Mouse (Mus musculus) heart, embryonic 13.5 days (tissue): ENCODE measurements around the gene Sec22a. TPM values are rescaled to one million over a fixed set of nuclear protein-coding genes. Genes with fewer than 3 reads are reported as not detected.

Source experiments
- ATAC-seq: fragments of 200-750 bp; cut with Nextera tagmentation; 2 replicates; pipeline ENCODE4 v1.8.0; 2017; ENCODE audit warnings: moderate TSS enrichment; ENCODE audit not compliant: insufficient number of reproducible peaks, low FRiP score, low TSS enrichment; ENCODE audit errors: extremely low read depth
- H3K27ac ChIP-seq: fragments of 300-500 bp; sonication (generic); replicated peaks from 2 replicates; pipeline ENCODE4 v1.5.1; 2015; ENCODE audit warnings: moderate library complexity, mild to moderate bottlenecking, inconsistent platforms
- H3K27me3 ChIP-seq: fragments of 300-500 bp; sonication (generic); replicated peaks from 2 replicates; pipeline ENCODE4 v1.6.1; 2015; ENCODE audit warnings: mild to moderate bottlenecking, inconsistent platforms
- H3K36me3 ChIP-seq: fragments of 300-500 bp; sonication (generic); 2 replicates; pipeline ENCODE4 v1.6.1; 2015; ENCODE audit warnings: mild to moderate bottlenecking, inconsistent platforms
- H3K4me1 ChIP-seq: fragments of 300-500 bp; sonication (generic); 2 replicates; pipeline ENCODE4 v1.6.1; 2015; ENCODE audit warnings: inconsistent platforms
- H3K4me2 ChIP-seq: fragments of 300-500 bp; sonication (generic); 2 replicates; pipeline ENCODE4 v1.6.1; 2015; ENCODE audit warnings: inconsistent platforms, mild to moderate bottlenecking, moderate library complexity
- H3K4me3 ChIP-seq: fragments of 300-500 bp; sonication (generic); 2 replicates; pipeline ENCODE4 v1.5.1; 2015; ENCODE audit warnings: moderate library complexity, mild to moderate bottlenecking, inconsistent platforms
- H3K9ac ChIP-seq: fragments of 300-500 bp; sonication (generic); 2 replicates; pipeline ENCODE4 v1.6.1; 2015; ENCODE audit warnings: inconsistent platforms, mild to moderate bottlenecking, moderate library complexity
- H3K9me3 ChIP-seq: fragments of 300-500 bp; sonication (generic); 2 replicates; pipeline ENCODE4 v1.6.1; 2016; ENCODE audit warnings: inconsistent platforms
- WGBS: fragments of 180-500 bp; shearing (Covaris S2); methylation state at CpG from one replicate; pipeline ENCODE4 v1.1.7; 2015; ENCODE audit warnings: mixed read lengths; 5-methylcytosine and 5-hydroxymethylcytosine counted together
- polyA plus RNA-seq: library from polyadenylated mRNA; unstranded; fragments of >200 nt; fragmentation: Nextera tagmentation; extraction: Ambion mirVana; gene quantifications from 2 replicates; pipeline ENCODE4 v1.2.1, GENCODE M21; 2015

Sec22a gene
- polyA plus RNA-seq, 1 experiment from 2014 or later = 38.3 TPM

GRCm38 (mm10) chr16:35297786-35298185, 65.9 kb downstream of the Sec22a start:
- 0 out of 2 replicates have a peak, but pooled peaks cover 4% of the 10 kb centered on the region for H3K27me3 ChIP-seq
- no peak overlapping the region for H3K27ac ChIP-seq
- H3K9me3 ChIP-seq = no peaks in the 10 kb centered on the region
- ATAC-seq = no peak
- peaks cover 83% of the 10 kb centered on the region for H3K36me3 ChIP-seq
- no peaks in the 10 kb centered on the region for H3K4me1 ChIP-seq
- H3K4me2 ChIP-seq = no peak overlapping the region
- 59% methylated on average over 5 of the region's 5 CpGs for WGBS
- no peak overlapping the region for H3K4me3 ChIP-seq
- H3K9ac ChIP-seq = no peak overlapping the region

DNA sequence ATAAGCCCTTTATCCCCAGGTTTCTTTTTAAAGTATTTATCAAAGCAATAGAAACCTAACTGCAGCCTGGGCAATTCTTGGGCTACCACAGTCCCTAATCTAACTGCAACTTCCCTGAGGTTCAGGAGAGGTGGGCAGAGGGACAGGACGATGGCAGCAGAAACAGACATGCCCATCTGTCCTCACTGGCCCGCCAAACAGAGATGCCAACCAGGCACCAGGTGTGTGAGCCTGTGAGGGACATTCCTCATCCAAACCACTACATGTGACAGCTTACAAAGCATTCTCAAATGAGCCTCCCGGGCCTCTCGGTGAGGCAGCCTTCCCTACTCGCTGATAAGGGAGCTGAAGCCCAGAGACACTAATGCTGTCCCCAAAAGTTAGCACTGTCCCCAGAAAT, 76.5 kb downstream of the Sec22a start:
- H3K4me3 ChIP-seq = no peak overlapping the region
- H3K4me1 ChIP-seq = no peaks in the 10 kb centered on the region
- no peak overlapping the region for H3K27ac ChIP-seq
- H3K9me3 ChIP-seq = no peaks in the 10 kb centered on the region
- 74% methylated on average over 5 of the region's 5 CpGs for WGBS
- H3K9ac ChIP-seq = no peak overlapping the region
- H3K36me3 ChIP-seq = peaks cover 78% of the 10 kb centered on the region
- no peak for ATAC-seq
- no peak overlapping the region for H3K4me2 ChIP-seq
- H3K27me3 ChIP-seq = no peaks in the 10 kb centered on the region

- ATAC-seq = no peak
These were observed 77.9 kb downstream of the Sec22a start for GRCm38 (mm10) chr16:35285821-35286220.

GRCm38 (mm10) chr16:35282456-35282855, 81.3 kb downstream of the Sec22a start:
- Histone ChIP-seq H3K27ac (no peak overlapping the region), H3K27me3 (peaks cover 3% of the 10 kb centered on the region; the same call in 1 of the 2 replicates), H3K36me3 (peaks cover 80% of the 10 kb centered on the region), H3K4me1 (no peaks in the 10 kb centered on the region), H3K4me3 (no peak overlapping the region), H3K9me3 (no peaks in the 10 kb centered on the region), H3K4me2 (no peak overlapping the region), H3K9ac (no peak overlapping the region)
- 83% methylated on average over 2 of the region's 2 CpGs for WGBS
- no peak; the same call in 1 of the 2 replicates for ATAC-seq

More at GRCm38 (mm10) chr16:35285821-35286220, 77.9 kb downstream of the Sec22a start:
- H3K27me3 ChIP-seq = no peaks in the 10 kb centered on the region; the same call in 1 of the 2 replicates
- no peak overlapping the region for H3K27ac ChIP-seq
- H3K36me3 ChIP-seq = peaks cover 78% of the 10 kb centered on the region
- no peak overlapping the region for H3K9ac ChIP-seq
- H3K4me1 ChIP-seq = no peaks in the 10 kb centered on the region
- no peak overlapping the region for H3K4me2 ChIP-seq
- H3K9me3 ChIP-seq = no peaks in the 10 kb centered on the region
- H3K4me3 ChIP-seq = no peak overlapping the region
- 75% methylated on average over 9 of the region's 9 CpGs for WGBS

GRCm38 (mm10) chr16:35278166-35278565, 85.6 kb downstream of the Sec22a start:
- H3K27me3 ChIP-seq = peaks cover 44% of the 10 kb centered on the region
- no peaks in the 10 kb centered on the region for H3K4me1 ChIP-seq
- H3K9me3 ChIP-seq = no peaks in the 10 kb centered on the region
- no peak overlapping the region for H3K4me2 ChIP-seq
- H3K27ac ChIP-seq = no peak overlapping the region
- no peak overlapping the region for H3K9ac ChIP-seq
- H3K4me3 ChIP-seq = no peak overlapping the region
- peaks cover 66% of the 10 kb centered on the region for H3K36me3 ChIP-seq
- ATAC-seq = no peak
- 72% methylated on average over 6 of the region's 6 CpGs for WGBS

- no peak overlapping the region for H3K9ac ChIP-seq
- peaks cover 49% of the 10 kb centered on the region for H3K27me3 ChIP-seq
- H3K4me3 ChIP-seq = no peak overlapping the region
- no peaks in the 10 kb centered on the region for H3K9me3 ChIP-seq
- H3K4me1 ChIP-seq = peaks cover 18% of the 10 kb centered on the region
- no peak for ATAC-seq
- no peak overlapping the region for H3K27ac ChIP-seq
- 72% methylated on average over 4 of the region's 4 CpGs for WGBS
- H3K36me3 ChIP-seq = peaks cover 39% of the 10 kb centered on the region
- no peak overlapping the region for H3K4me2 ChIP-seq
These were observed 91.3 kb downstream of the Sec22a start for GRCm38 (mm10) chr16:35272417-35272816.

DNA sequence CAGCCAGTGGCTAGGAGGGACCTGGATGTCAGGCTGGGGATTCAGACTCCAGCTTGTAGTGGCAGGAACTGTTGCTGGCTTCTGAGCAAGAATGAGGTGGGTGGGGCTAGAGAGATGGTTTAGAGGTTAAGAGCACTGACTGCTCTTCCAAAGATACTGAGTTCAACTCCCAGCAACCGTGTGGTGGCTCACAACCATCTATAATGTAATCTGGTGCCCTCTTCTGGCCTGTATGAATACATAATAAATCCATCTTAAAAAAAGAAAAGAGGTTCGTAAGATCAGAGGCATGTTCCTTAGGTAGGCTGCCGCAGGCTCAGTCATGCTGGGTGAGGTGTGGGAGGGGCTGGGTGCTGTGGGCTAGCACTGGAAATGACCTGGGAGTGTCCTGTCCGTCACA, 92.1 kb downstream of the Sec22a start:
- Histone ChIP-seq H3K9me3 (no peaks in the 10 kb centered on the region), H3K4me3 (no peak overlapping the region), H3K4me1 (peaks cover 18% of the 10 kb centered on the region), H3K36me3 (peaks cover 36% of the 10 kb centered on the region), H3K27me3 (peaks cover 42% of the 10 kb centered on the region), H3K27ac (no peak overlapping the region), H3K4me2 (no peak overlapping the region), H3K9ac (no peak overlapping the region)
- no peak for ATAC-seq
- 51% methylated on average over 4 of the region's 4 CpGs for WGBS

DNA sequence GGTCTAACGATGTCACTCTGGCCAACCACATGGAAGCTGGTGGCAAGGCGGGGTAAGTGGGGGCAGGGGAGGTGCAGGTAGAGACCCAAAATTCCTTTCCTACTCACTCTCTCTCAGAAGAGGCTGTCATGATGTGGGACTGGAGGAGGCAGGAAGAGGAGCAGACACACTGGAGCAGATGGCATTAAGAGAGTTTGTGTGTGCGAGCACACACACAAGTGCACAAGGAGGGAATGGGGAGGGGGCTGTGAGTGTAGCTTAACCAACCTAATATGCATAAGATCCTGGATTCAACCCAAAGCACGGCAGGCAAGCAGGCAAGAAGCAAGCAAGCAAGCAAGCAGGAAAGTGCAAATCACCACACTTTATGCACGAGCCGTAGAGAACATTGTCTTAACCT, 92.8 kb downstream of the Sec22a start:
- Histone ChIP-seq H3K4me2 (no peak overlapping the region), H3K4me3 (no peak overlapping the region), H3K36me3 (peaks cover 31% of the 10 kb centered on the region), H3K4me1 (peaks cover 18% of the 10 kb centered on the region), H3K27ac (no peak overlapping the region), H3K9me3 (no peaks in the 10 kb centered on the region), H3K27me3 (peaks cover 35% of the 10 kb centered on the region), H3K9ac (no peak overlapping the region)
- no peak for ATAC-seq
- WGBS = 78% methylated on average over 6 of the region's 6 CpGs

- ATAC-seq = no peak
- H3K4me1 ChIP-seq = peaks cover 18% of the 10 kb centered on the region
- no peak overlapping the region for H3K4me2 ChIP-seq
- H3K9ac ChIP-seq = no peak overlapping the region
- no peaks in the 10 kb centered on the region for H3K9me3 ChIP-seq
- H3K4me3 ChIP-seq = no peak overlapping the region
- H3K27ac ChIP-seq = no peak overlapping the region
- WGBS = 37% methylated on average over 10 of the region's 10 CpGs
- H3K27me3 ChIP-seq = peaks cover 32% of the 10 kb centered on the region
- peaks cover 29% of the 10 kb centered on the region for H3K36me3 ChIP-seq
These were observed 93.3 kb downstream of the Sec22a start for GRCm38 (mm10) chr16:35270353-35270934.

Other genes with a start within 250 kb of the Sec22a start
- gene Adcy5, start 209.0 kb downstream of the Sec22a start, polyA plus RNA-seq = 5.4 and 6.1 TPM in 2 replicates
- gene Pdia5, start 127.0 kb upstream of the Sec22a start, polyA plus RNA-seq = 28.2 and 31.6 TPM in 2 replicates
- 1.1 and 2.0 TPM in 2 replicates for gene Sema5b, start 177.2 kb upstream of the Sec22a start, polyA plus RNA-seq